Mouse (Mus musculus): ENCODE results near the gene Rbm5.
A peak's percentile ranks its signal among the peaks of the same experiment; 100 is the strongest.

The Rbm5 gene

DNA sequence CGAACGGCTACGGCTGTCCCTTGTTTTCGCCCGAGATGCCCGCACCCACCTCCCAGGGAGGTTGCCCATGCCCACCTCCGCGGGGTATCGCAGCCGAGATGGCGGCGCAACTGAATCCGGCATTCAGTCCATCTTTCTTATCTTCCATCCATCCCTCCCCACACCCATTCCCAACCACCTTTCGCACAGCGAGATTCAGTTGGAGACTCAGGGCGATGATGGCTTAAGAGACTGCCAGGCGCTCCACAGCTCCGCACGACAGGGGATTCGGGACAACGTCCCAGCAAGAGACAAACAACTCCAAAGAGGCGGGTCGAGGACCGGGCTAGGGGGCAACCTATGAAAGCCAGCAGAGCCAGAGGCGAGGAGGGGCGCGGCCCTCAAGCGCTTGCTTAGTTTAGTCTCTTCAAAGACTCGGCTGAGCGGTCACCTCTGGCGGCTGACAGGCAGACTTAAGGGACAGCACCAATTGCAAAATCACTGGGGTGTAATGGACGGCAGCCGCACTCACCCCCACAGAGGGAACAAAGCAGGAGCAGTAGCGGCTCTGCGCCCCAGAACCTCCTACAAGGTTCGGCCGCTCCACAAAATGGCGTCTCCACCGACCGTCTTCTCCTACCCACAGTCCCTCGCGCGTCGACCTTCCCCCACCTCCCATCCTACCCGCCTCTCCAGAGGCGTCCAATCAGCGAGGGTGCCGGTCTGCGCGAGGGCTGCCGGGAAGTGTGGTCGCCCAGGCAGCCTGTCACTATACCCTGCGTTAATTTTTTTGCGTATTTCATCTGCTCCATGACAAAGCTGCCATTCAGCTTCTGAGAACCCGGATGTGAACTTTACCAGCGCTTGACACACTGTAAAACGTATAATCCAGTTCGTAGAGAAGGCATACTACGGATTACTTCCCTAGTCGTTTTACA lies at the start of gene Rbm5:
TSS of gene Rbm5 (minus strand) at position 623 of the 917 bp plus-strand sequence.
- DNase-seq (ENCODE audit: low spot score), result peak; percentile 95

DNA sequence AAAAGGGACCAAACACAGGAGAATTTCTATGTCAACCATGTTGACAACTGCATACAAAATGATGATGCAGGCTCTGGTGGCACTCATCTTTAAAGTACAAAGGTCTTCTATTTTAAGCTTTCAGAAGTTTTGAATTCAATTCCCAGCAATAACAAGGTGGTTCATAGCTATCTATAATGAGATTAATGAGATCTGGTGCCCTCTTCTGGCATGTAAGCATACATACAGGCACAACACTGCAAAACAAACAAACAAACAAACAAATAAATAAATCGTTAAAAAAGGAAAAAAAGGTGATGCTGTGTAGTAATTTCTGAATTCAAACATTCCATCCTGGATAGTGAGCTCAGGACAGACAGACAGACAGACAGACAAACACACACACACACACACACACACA lies 41.3 kb upstream of the Rbm5 start:
- DNase-seq (ENCODE audit: low spot score), result no peak

DNA sequence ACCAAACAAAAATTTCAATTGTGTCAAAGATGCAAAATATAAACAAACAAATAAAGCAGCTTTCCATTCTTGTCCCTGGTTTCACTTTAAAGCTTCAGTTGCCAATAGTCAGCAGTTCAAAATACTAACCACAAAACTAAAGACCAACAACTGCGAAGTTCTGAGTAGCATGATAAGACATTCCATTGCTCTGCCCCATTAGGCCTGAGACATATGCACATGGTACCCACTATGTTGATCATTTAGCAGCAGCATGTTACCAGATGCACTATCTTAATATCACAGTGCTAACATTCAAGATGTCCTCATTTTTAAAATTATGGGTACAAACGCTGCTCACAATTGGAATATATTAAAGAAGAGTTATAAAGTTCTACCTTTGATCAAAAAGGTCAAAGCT lies 40.2 kb upstream of the Rbm5 start:
- no peak for DNase-seq (ENCODE audit: low spot score)

DNA sequence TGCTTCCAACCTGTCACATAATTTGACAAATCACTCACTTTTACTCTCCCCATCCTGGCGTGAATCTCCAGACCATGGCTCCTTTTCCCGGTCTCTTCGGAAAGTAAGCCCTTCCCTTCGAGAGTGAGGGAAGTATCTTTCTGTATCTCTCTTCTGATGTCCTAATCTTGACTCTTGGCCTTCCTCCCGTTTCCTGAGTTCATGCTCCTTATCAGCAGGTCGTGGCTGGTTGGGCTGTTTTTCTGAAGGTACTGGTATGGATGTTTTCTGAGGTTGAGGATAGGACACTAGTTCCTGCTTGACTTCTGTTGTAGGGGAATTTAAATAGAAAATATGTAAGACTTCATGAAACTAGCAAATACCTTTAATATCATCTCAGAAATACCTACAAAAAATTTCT lies 20.9 kb upstream of the Rbm5 start:
- DNase-seq (ENCODE audit: low spot score), result no peak

DNA sequence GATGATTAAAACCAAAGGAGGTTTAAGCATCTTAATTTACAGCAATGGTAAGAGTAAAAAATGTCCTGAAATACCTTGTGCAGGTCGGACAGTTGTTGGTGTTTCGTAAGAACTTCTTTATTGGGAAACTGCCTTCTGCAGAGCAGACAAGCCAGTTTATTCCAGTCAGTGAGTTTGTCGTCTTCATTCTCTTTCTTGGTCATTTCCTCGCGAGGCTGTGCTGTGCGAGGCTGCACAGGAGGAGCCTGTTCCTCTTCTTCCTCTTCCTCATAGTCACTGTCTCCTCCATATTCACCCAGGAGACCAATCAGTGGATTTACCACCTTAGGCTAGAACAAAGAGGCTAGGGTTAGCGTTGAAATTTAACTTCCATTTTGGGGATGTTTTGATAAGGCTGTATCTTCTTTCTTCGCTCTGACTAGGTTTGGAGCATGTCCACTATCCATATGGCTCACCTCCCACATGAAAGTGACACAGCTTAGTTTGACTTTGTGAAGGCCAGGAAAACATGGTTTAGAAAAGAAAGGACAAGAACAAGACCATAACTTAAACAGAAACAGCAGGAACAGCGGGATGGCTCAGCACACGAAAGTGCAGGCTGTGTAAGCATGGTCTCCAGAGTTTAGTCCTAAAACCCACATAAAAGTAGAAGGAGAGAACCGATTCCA lies 11.9 kb upstream of the Rbm5 start:
- DNase-seq (ENCODE audit: low spot score), result no peak

DNA sequence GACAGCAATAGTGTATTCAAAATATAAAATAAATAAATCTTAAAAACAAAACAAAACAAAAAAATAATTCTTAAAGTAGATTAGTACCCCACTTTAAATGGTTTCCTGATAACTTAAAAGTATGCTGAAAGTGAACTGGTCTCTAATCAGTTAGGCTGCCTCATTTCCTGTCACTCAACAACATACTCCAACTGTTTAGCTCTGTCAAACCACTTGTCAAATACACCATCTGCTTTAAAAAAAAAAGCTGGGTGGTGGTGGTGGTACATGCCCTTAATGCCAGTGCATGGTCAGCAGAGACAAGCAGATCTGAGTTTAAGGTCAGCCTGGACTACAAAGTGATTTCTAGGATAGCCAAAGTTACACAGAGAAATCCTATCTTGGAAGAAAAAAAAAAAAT lies 6.0 kb upstream of the Rbm5 start:
- DNase-seq (ENCODE audit: low spot score), result no peak

DNA sequence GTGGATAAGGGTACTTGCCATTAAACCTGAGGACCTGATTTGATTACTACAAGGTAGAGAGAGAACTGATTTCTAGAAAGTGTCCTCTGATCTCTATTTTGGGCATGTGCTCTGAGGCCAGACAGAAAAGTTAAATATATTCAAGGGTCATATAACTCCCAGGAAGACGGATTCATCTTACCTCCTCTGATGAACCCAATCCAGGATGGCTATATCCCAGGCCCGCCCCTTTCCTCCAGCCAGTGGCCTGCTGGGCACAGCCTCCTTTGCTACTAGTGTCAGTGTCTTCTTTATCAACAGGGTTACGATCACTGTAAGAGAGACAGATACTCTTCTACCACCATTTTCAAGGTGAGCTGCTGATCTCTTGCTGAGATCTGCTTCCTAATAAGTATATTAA lies 3.6 kb upstream of the Rbm5 start:
- DNase-seq (ENCODE audit: low spot score), result no peak

DNA sequence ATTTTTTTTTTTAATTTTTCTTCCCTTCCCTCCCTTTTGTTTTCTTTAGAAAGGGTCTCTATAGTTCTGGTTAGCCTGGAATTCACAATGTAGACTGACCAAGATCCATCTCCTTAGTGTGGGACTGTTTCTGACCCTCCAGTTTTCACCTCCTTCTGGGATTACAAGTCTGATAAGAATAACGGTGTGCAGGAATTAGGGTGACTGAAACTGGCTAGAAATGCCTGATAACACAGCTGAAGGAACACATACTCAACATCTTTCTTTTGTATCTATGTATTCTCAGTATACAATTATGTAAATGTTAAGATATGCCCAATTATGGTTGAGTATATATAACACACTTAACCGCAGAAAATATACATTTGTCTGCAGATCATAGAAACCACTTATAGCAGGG lies 986 bp upstream of the Rbm5 start:
- no peak for DNase-seq (ENCODE audit: low spot score)

DNA sequence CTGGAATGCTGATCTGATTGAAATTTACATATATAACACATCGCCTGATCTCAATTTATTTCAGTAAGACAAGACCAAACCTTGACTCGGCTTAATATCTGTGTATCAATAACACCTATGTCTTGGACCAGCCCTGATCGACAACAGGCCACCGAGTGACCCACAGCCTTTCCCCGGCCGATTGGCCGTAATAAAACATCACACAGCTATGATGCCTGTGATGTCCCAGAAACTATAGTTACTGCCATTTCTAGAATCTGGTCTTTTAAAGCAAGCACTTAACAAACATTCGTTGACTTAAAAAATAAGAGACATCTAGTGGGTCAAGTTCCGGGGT lies 791 bp downstream of the Rbm5 start:
- no peak for DNase-seq (ENCODE audit: low spot score)

DNA sequence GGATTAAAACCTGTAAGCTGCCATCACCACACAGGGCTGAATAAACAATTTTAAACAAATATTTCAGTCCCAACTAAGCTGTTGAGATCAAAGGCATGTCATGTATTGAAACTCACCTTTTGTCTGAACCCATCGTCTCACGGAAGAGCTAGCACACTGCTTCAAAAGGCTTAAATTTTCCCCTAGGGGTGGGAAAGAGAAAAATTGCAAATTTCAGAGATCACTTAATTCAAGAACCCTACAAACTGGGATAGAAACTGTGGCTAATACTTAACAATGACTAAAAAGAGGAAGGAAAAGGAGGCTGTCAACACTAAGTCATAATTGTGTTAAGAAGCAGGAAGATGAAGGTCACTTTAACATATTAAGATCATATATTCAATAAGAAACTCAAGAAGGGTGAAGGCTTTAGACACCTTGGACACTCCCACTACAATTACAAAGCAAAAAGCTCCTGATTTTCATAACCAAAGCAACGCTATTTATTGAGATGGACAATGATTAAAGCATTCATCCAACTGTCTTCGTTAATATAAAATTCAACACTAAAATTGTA lies 1.3 kb downstream of the Rbm5 start:
- no peak for DNase-seq (ENCODE audit: low spot score)

DNA sequence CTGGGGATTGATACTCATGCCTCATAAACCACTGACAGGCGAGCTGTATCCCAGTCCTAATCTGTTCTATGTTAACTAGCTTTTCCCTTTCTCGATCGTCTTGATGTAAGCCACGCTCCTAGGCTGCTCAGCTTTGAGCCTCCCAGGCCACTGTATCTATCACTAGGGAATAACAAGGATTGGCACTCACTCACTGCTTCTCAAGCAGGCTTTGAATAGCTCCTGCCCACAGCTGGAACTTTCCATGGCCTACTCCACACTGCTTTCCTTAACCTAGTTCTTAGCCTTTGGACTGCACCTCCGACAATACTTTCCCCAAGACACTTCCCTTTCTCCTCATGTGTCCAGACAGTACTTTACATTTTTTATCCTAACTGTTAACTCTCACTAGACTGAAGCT lies 1.9 kb downstream of the Rbm5 start:
- no peak for DNase-seq (ENCODE audit: low spot score)

DNA sequence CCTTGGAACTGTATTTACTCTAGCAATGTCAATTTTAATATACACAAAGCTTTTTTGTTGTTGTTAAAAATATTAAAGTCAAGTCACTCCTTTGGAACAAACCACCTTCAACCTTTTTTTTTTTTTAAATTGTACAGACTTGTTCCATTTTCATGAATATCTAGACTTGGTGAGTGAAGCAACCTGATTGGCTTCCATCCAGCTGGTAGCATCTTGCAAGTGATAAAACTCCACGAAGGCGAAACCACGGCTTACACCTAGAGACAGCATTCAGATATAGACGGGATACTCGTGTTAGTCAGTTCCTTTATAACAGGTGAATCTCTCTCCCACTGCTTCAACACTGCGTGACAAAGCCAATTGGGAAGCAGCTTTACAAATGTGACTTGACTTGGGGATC lies 11.2 kb downstream of the Rbm5 start:
- no peak for DNase-seq (ENCODE audit: low spot score)

DNA sequence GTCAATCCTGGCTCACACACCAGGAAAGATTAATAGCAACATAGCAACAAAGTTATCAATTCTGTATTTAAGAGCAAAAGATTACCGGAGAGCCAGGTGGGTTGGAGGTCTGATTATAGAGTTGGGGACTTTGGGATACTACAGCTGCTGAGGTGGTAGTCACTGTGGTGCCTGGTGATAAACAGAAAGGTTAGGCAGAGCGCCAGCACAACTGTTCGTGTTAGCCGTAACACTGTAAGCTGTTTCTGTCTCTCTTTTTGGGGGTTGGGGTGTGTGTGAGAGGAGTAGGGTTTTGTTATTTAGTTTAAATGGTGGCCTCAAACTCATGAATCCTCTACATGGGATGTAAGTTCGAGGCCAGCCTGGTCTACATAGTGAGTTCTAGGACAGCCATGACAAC lies 20.4 kb downstream of the Rbm5 start:
- DNase-seq (ENCODE audit: low spot score), result no peak

DNA sequence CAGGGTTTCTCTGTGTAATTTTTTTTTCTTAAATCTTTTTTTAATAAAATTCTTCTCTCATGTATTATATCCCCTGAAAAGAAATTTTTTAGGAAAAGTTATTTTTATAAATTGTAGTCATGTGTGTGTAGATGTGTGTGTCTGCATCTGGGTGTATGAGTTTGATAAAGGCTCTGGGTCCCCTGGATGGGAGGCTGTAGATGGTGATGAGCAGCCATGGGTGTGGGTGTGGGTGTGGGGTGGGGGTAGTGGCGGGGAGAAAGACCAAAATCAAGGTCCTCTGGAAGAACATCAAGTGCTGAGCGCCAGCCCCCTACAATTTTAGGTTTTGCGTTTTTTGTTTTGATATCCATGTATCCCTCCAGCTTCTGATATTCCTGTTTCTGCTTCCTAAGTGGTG lies 22.7 kb downstream of the Rbm5 start:
- no peak for DNase-seq (ENCODE audit: low spot score)

DNA sequence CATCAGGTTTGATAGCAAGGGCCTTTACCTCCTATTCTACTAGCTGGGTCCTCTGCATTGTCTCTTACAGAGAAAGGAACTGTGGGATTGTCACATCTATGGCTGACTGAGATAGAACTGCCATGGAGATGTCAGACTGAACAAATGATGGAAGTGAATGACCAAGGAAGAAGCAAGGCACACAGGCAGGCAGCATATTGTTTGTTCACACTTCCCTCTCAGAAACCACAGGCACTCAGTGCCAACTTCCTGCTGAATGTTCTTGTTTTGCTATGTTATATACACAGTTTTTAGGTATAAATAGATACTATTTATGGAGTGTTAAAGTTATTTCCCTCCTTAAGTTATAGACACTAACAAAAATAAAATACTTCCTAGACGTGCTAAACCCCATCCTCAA lies 23.5 kb downstream of the Rbm5 start:
- no peak for DNase-seq (ENCODE audit: low spot score)

DNA sequence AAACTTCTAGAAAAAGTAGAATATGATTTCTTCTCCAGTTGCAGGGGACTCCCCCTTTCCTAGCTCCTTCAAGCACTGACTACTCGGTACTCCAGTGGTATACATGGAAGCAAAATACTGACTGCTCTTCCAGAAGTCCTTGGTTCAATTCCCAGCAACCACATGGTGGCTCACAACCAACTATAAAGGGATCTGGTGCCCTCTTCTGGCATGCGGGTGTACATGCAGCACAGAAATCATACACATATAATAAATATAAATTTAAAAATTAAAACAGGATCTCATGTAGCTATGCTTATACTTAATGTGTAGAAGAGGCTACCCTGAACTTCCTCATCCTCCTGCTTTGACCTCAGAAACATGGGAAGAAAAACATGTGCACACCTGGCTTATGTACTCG lies 24.1 kb downstream of the Rbm5 start:
- DNase-seq (ENCODE audit: low spot score), result no peak

DNA sequence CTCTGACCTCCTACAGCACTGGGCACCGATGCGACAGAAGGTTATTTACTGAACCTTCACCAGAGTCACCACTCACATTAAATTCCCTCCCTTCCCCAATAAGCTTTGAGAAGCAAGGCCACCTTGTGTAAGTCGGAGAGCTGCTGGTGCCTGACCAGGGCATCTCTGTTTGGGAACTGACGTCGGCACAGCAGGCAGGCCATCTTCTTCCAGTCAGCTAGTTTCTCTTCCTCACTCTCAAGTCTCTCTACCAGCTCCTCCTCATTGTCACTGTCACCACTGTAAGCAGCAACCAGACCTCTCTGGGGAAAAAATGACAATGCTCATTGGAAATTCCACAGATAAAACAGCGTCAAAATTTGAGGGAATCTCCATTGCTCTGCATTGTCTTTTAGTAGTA lies 26.7 kb downstream of the Rbm5 start:
- no peak for DNase-seq (ENCODE audit: low spot score)

DNA sequence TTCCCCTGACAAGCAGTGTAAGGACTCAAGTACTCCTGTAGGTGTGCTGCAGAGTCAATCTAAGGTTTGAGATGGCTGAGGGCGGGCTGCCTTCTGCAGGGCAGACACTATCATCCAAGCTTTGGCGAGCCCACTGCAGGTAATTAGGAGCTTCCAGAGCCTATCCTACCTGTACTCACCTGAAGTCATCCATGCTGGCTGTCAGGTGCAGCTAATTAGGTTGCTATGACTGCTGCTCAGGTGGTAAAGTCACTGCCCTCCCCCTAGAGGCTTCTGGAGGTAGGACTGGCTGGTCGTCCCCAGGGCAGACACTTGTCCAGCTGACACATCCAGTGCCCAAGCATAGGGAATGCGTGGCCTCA lies 32.0 kb downstream of the Rbm5 start:
- DNase-seq (ENCODE audit: low spot score), result no peak

DNA sequence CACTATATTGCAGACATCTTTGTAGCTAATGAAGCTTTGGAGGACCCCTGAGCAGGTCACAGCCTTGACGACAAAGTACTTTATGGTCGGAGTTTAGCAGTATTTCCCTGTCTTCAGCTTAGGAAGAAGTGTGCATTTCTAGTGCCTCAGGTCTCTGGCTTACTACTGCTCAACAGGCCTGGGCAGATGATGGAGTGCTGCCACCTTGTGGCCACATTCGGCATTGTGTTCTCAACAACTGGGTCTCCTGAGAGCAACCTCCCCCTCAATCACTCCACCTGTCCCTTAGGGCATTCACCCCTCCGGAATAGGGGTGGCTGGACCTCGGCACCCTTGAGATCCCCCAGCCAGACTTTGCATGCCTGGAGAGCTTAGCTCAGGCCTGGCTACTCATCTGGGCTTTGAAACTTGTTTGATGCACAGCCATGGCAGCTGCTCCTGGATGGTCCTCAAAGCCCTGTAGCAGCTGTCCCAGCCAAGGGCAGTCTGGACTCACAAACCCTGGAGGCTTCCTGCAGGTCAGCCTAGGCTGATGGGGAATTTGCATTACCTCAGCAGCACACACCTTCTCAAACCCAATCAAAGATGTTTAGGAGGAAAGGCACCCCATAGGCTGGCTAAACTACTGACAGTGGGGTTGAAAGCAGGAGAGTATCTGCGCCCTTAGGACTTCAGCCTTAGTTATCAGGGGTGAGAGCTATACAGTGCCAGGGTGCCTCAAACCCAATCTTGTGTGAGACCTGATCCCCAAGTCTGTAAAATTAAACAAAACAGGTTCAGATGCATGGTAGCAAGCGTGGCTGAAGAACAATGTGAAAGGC lies 32.6 kb downstream of the Rbm5 start:
- DNase-seq (ENCODE audit: low spot score), result peak; percentile 63

DNA sequence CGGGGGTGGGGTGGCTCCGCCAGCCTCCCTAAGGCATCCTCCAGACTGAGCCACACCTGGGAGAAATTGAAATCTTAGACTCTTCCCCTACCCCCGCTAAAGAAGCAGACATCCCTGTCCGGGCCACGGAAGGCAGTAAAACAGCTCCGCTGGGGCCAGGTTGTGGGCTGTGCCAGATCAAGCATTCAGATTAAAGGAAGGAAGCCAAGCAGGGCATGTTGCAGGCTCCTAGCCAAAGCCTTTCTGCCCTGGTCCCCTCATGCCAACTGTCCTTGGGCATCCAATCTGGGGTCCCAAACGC lies 34.7 kb downstream of the Rbm5 start:
- DNase-seq (ENCODE audit: low spot score), result no peak

DNA sequence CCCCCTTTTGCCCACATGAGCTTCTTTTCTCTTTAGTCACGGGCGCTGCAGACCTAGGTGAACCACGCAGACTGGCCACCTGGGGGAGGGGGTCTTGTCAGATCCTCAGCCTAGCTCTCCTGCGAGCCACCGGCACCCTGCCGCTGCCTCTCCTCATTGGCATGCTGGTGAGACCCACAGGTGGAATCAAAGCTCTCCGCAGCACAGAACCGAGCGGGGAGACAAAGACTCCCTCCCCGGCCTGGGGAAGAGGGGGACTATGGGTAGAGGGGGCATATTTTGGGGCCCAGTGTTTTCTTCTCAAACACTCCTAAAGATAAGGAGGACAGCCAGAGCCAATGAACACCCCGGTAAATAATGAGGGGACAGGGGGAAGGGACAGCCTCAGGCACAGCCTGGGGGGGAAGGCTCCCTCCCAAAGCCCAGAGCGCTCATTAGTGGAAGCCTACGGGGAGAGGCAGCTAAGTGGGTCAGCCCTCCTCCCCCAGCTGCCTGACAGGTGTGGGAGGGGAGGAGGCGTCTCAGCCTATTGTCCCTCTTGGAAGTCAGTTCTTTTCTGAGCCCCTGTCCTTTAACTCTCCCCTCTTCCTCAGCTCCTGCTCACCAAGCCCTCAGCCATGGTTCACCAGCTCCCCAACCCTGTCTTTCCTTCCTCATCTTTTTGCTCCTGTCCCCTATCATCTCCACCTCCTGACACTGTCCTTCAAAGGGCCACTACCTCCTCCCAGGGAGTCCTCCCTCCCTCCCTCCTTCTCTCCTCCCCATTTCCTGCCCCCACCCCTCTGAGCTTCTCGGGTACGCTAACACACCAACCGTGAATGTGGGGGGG lies 35.2 kb downstream of the Rbm5 start:
- no peak for DNase-seq (ENCODE audit: low spot score)

DNA sequence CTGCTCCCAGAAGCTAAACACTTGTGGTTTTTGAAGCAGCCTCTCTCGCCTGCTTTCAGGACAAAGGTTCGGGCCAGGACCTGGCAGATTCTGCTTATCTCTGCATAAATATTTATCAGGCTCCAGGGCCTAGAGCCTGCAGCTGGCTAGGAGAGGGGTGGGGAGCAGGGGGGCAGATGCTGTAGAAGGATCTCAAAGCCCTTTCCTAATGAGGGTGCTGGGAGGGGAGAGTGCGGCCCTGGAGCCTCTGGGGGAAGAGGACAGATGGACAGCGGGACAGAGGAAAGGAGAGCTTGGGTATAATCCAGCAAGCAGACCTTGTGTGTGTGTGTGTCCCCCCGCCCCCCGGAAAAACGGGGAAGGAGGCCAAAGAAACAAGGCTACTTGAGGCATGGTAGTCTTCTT lies 36.2 kb downstream of the Rbm5 start:
- DNase-seq (ENCODE audit: low spot score), result no peak

Data from testis, postnatal 14 days (tissue).